In the genomic region with DNA sequence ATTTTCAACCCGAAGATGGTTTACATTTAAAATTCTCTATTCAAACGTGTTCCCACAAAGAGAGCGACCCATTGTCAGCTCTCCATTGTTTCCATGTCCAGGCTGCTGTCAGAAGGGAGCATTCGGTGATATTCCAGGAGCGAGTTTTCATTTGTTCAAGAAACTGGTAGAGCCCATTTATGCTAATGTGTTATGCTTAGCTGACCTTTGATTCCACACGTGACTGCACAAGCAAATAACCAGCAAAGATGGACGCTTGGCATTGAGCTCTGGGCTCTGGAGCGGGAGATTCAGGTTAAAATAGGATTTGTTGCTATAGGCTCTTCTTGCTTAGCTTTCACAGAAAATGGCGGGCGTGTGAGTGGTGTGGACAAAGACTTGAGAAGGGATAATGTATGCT, we compare ENCODE assay signal across 19 mouse cellular contexts.
DNase-seq lines count a peak whose midpoint lies in the region; ATAC-seq lines count a peak whose summit lies in the region.
"Had no signal": no experiment of that assay in that cellular context is flagged by ENCODE, and none has a peak within 500 bp of the region (broad histone marks: within the 10 kb centered on the region; RNA-seq: fewer than 3 reads in every experiment).

No protein-coding gene starts in this region.

- H3K4me1 ChIP-seq in hindbrain, embryonic 10.5 days (replicated peaks): peaks cover 47% of the 10 kb centered on the region
- peaks cover 5% of the 10 kb centered on the region for H3K4me1 ChIP-seq in hindbrain, embryonic 12.5 days
- no peaks in the 10 kb centered on the region for H3K4me1 ChIP-seq in midbrain, embryonic 14.5 days (ENCODE audit: control insufficient read depth, insufficient read depth, low read length)
- H3K4me1 ChIP-seq: neural tube, embryonic 15.5 days had no signal

- no peaks in the 10 kb centered on the region for H3K27me3 ChIP-seq in hindbrain, embryonic 10.5 days (ENCODE audit: insufficient read depth, poor library complexity, severe bottlenecking)
- H3K27me3 ChIP-seq in hindbrain, embryonic 12.5 days: no peaks in the 10 kb centered on the region
- no peaks in the 10 kb centered on the region for H3K27me3 ChIP-seq in midbrain, embryonic 14.5 days (ENCODE audit: control insufficient read depth, insufficient read depth, low read length)
- H3K27me3 ChIP-seq: embryonic facial prominence, embryonic 15.5 days; neural tube, embryonic 15.5 days had no signal

- H3K9ac ChIP-seq in hindbrain, embryonic 12.5 days: no peak overlapping the region
- H3K9ac ChIP-seq in midbrain, embryonic 14.5 days (replicated peaks; ENCODE audit: low read length): no peak overlapping the region
- H3K9ac ChIP-seq: embryonic facial prominence, embryonic 15.5 days; neural tube, embryonic 15.5 days had no signal

- WGBS in hindbrain, embryonic 10.5 days: 51% methylated on average over 10 of the region's 10 CpGs
- 43% methylated on average over 10 of the region's 10 CpGs for WGBS in hindbrain, embryonic 12.5 days
- 28% methylated on average over 10 of the region's 10 CpGs for WGBS in midbrain, embryonic 14.5 days

- H3K4me2 ChIP-seq in hindbrain, embryonic 12.5 days (replicated peaks): no peak overlapping the region
- H3K4me2 ChIP-seq in midbrain, embryonic 14.5 days (ENCODE audit: low read length): no peak overlapping the region
- H3K4me2 ChIP-seq: embryonic facial prominence, embryonic 15.5 days; neural tube, embryonic 15.5 days had no signal

- H3K27ac ChIP-seq in hindbrain, embryonic 10.5 days: peak overlapping the region; percentile 78
- H3K27ac ChIP-seq in hindbrain, embryonic 12.5 days: no peak overlapping the region
- no peak overlapping the region for H3K27ac ChIP-seq in midbrain, embryonic 14.5 days (replicated peaks; ENCODE audit: low read depth, low read length)
- H3K27ac ChIP-seq: macrophage; neural tube, embryonic 15.5 days; stomach, postnatal 0 days had no signal

- H3K4me3 ChIP-seq in hindbrain, embryonic 10.5 days: no peak overlapping the region
- no peak overlapping the region for H3K4me3 ChIP-seq in hindbrain, embryonic 12.5 days
- H3K4me3 ChIP-seq in midbrain, embryonic 14.5 days (replicated peaks; ENCODE audit: low read depth, low read length): no peak overlapping the region
- H3K4me3 ChIP-seq: embryonic facial prominence, embryonic 15.5 days; heart, embryonic 10.5 days; neural tube, embryonic 15.5 days had no signal

- no peak for ATAC-seq in hindbrain, embryonic 12.5 days (ENCODE audit: low FRiP score)
- ATAC-seq in midbrain, embryonic 14.5 days (ENCODE audit: low FRiP score, low TSS enrichment): no peak
- ATAC-seq: activated CD4-positive, CD25-positive, alpha-beta regulatory T cell, adult 4 months had no signal

- H3K9me3 ChIP-seq in hindbrain, embryonic 10.5 days: no peaks in the 10 kb centered on the region
- no peaks in the 10 kb centered on the region for H3K9me3 ChIP-seq in hindbrain, embryonic 12.5 days (replicated peaks)
- H3K9me3 ChIP-seq in midbrain, embryonic 14.5 days (ENCODE audit: control insufficient read depth, low read length): no peaks in the 10 kb centered on the region
- H3K9me3 ChIP-seq: embryonic facial prominence, embryonic 15.5 days; heart, embryonic 10.5 days; neural tube, embryonic 15.5 days had no signal

- H3K36me3 ChIP-seq in hindbrain, embryonic 10.5 days: no peaks in the 10 kb centered on the region
- H3K36me3 ChIP-seq in hindbrain, embryonic 12.5 days: no peaks in the 10 kb centered on the region
- H3K36me3 ChIP-seq in midbrain, embryonic 14.5 days (ENCODE audit: control insufficient read depth, insufficient read depth, low read length): no peaks in the 10 kb centered on the region
- H3K36me3 ChIP-seq: embryonic facial prominence, embryonic 15.5 days; heart, embryonic 10.5 days; neural tube, embryonic 15.5 days had no signal

- peak; percentile 44 to 55 for DNase-seq in cerebellum, postnatal 10 days
- DNase-seq in cerebellum, adult 9-11 months: no peak
- DNase-seq in hindbrain, embryonic 10.5 days (ENCODE audit: low spot score): peak; percentile 21
- peak; percentile 16 for DNase-seq in kidney, postnatal 14 days
- DNase-seq in kidney, adult 11 months: no peak
- DNase-seq in midbrain, embryonic 14.5 days: peak; percentile 45
- no peak for DNase-seq in natural killer cell, adult 2 months (ENCODE audit: low spot score in 2 of 2)
- DNase-seq: adrenal gland, adult 8-10 months; cerebellum, adult 18-20 months; cerebellum, postnatal 36 days; thymus, adult 2 months; thymus, postnatal 4 days had no signal

Comparison
In these comparisons a context has a peak if more than half of its experiments do, and no peak if none do; other contexts are left out.
1. DNase-seq: peak in cerebellum, postnatal 10 days (2 of 2), hindbrain, embryonic 10.5 days (single experiment), kidney, postnatal 14 days (single experiment) and midbrain, embryonic 14.5 days (single experiment); none in cerebellum, adult 9-11 months (single experiment), kidney, adult 11 months (single experiment) and natural killer cell, adult 2 months (0 of 2).